In the genomic region with DNA sequence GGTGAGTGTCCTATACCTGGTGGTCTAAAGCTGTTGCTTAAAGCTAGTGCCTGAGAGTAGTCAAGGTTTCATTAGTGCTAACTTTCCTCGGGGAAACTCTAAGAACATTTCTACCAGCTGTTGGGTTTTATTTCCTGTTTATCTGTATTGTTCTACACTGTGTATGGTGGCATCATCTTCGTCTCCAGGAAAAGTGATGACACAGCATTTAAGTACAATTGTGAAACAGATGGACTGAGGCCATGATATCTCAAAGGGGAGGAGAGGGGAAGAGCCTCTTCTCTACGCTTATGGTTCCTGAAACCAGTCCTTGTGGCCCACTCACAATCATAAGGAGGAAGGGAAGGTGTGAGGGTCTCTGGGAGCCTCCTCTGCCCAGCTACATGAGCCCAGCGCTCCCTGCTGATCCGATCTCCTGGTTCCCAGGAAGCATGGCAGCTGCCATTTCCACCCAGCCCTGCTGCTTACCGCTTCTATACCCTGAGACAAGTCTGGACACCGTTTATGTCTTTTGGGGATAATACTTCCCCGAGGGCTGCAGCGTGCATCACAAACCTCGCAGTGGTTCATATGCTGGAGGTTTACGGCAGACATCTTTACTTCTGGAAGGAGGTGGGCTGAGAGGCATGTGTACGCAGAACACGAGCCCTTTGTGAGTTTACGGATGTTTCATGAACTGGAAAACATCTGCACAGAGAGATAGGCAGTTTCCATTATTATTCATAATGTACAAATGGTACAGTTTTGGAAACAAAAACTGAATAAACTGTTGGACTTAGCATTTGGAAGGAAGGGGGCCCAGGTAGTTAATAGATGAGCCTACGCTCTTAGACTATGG, we compare ENCODE assay signal across 9 mouse cellular contexts.
DNase-seq lines count a peak whose midpoint lies in the region; ATAC-seq lines count a peak whose summit lies in the region.
"Had no signal": no experiment of that assay in that cellular context is flagged by ENCODE, and none has a peak within 500 bp of the region (broad histone marks: within the 10 kb centered on the region; RNA-seq: fewer than 3 reads in every experiment).

No protein-coding gene starts in this region.

- 85% methylated on average over 15 of the region's 15 CpGs for WGBS in kidney, embryonic 16.5 days
- WGBS in limb, embryonic 15.5 days: 64% methylated on average over 15 of the region's 15 CpGs
- WGBS in forebrain, embryonic 16.5 days: 86% methylated on average over 15 of the region's 15 CpGs
- 89% methylated on average over 15 of the region's 15 CpGs for WGBS in kidney, embryonic 14.5 days

- no peak overlapping the region for H3K9ac ChIP-seq in kidney, embryonic 16.5 days (replicated peaks; ENCODE audit: low read length)
- no peak overlapping the region for H3K9ac ChIP-seq in limb, embryonic 15.5 days
- H3K9ac ChIP-seq in forebrain, embryonic 16.5 days (replicated peaks; ENCODE audit: low read depth, low read length): no peak overlapping the region
- no peak overlapping the region for H3K9ac ChIP-seq in kidney, embryonic 14.5 days (ENCODE audit: low read depth, low read length)

- ATAC-seq in kidney, embryonic 16.5 days (ENCODE audit: low FRiP score, low TSS enrichment): no peak
- peak; percentile 71 for ATAC-seq in granulocyte monocyte progenitor cell, adult 5-6 weeks (replicated peaks; ENCODE audit: poor library complexity, severe bottlenecking)
- ATAC-seq in limb, embryonic 15.5 days (ENCODE audit: insufficient number of reproducible peaks, low FRiP score, low TSS enrichment, low read depth): no peak
- ATAC-seq in megakaryocyte-erythroid progenitor cell, adult 5-6 weeks (replicated peaks; ENCODE audit: low FRiP score, low TSS enrichment, poor library complexity, severe bottlenecking): 0 out of 2 replicates have a peak, but pooled peaks have one; percentile 16
- ATAC-seq in forebrain, embryonic 16.5 days: no peak
- no peak for ATAC-seq in kidney, embryonic 14.5 days (ENCODE audit: low FRiP score, low TSS enrichment)

- DNase-seq in kidney, adult 9 months: no peak
- no peak for DNase-seq in testis, postnatal 14 days (ENCODE audit: low spot score)
- DNase-seq: adrenal gland, adult 8-10 months had no signal

- H3K4me3 ChIP-seq in kidney, embryonic 16.5 days (ENCODE audit: low read length): no peak overlapping the region
- no peak overlapping the region for H3K4me3 ChIP-seq in limb, embryonic 15.5 days
- no peak overlapping the region for H3K4me3 ChIP-seq in forebrain, embryonic 16.5 days (replicated peaks; ENCODE audit: low read length)
- H3K4me3 ChIP-seq in kidney, embryonic 14.5 days (ENCODE audit: low read length): no peak overlapping the region

- H3K36me3 ChIP-seq in kidney, embryonic 16.5 days (ENCODE audit: insufficient read depth, low read length): no peaks in the 10 kb centered on the region
- H3K36me3 ChIP-seq in limb, embryonic 15.5 days: no peaks in the 10 kb centered on the region
- H3K36me3 ChIP-seq in forebrain, embryonic 16.5 days (ENCODE audit: control insufficient read depth, insufficient read depth): no peaks in the 10 kb centered on the region
- H3K36me3 ChIP-seq in kidney, embryonic 14.5 days (ENCODE audit: control insufficient read depth, insufficient read depth, low read length): no peaks in the 10 kb centered on the region

- H3K27ac ChIP-seq in kidney, embryonic 16.5 days (ENCODE audit: low read length): peak overlapping the region; percentile 65; the same call in 1 of the 2 replicates
- H3K27ac ChIP-seq in limb, embryonic 15.5 days: 0 out of 2 replicates have a peak overlapping the region, but pooled peaks have one; percentile 2
- H3K27ac ChIP-seq in forebrain, embryonic 16.5 days (ENCODE audit: low read length): no peak overlapping the region
- no peak overlapping the region for H3K27ac ChIP-seq in kidney, embryonic 14.5 days (ENCODE audit: low read depth, low read length)

- H3K27me3 ChIP-seq in kidney, embryonic 16.5 days (ENCODE audit: insufficient read depth, low read length): no peaks in the 10 kb centered on the region
- no peaks in the 10 kb centered on the region for H3K27me3 ChIP-seq in limb, embryonic 15.5 days
- H3K27me3 ChIP-seq in forebrain, embryonic 16.5 days (replicated peaks; ENCODE audit: control insufficient read depth, insufficient read depth, low read length): no peaks in the 10 kb centered on the region
- no peaks in the 10 kb centered on the region for H3K27me3 ChIP-seq in kidney, embryonic 14.5 days (ENCODE audit: control insufficient read depth, insufficient read depth, low read length)

- H3K4me1 ChIP-seq in kidney, embryonic 16.5 days (ENCODE audit: insufficient read depth, low read length): peaks cover 32% of the 10 kb centered on the region
- peaks cover 29% of the 10 kb centered on the region for H3K4me1 ChIP-seq in limb, embryonic 15.5 days
- H3K4me1 ChIP-seq in forebrain, embryonic 16.5 days (replicated peaks; ENCODE audit: control insufficient read depth, insufficient read depth, low read length): peaks cover 31% of the 10 kb centered on the region
- peaks cover 22% of the 10 kb centered on the region for H3K4me1 ChIP-seq in kidney, embryonic 14.5 days (ENCODE audit: control insufficient read depth, insufficient read depth, low read length)

- H3K9me3 ChIP-seq in kidney, embryonic 16.5 days (ENCODE audit: low read length): no peaks in the 10 kb centered on the region
- H3K9me3 ChIP-seq in limb, embryonic 15.5 days: no peaks in the 10 kb centered on the region
- H3K9me3 ChIP-seq in forebrain, embryonic 16.5 days (ENCODE audit: control insufficient read depth, low read length): no peaks in the 10 kb centered on the region
- H3K9me3 ChIP-seq in kidney, embryonic 14.5 days (ENCODE audit: control insufficient read depth, low read length): no peaks in the 10 kb centered on the region

- no peak overlapping the region for H3K4me2 ChIP-seq in kidney, embryonic 16.5 days (replicated peaks; ENCODE audit: low read depth, low read length)
- no peak overlapping the region for H3K4me2 ChIP-seq in limb, embryonic 15.5 days
- H3K4me2 ChIP-seq in forebrain, embryonic 16.5 days (ENCODE audit: low read length): no peak overlapping the region
- H3K4me2 ChIP-seq in kidney, embryonic 14.5 days (replicated peaks; ENCODE audit: low read depth, low read length): no peak overlapping the region

Comparison
In these comparisons a context has a peak if more than half of its experiments do, and no peak if none do; other contexts are left out.
1. H3K27ac ChIP-seq: peak in kidney, embryonic 16.5 days (single experiment) and limb, embryonic 15.5 days (single experiment); none in forebrain, embryonic 16.5 days (single experiment) and kidney, embryonic 14.5 days (single experiment).
2. ATAC-seq: peak in granulocyte monocyte progenitor cell, adult 5-6 weeks (single experiment) and megakaryocyte-erythroid progenitor cell, adult 5-6 weeks (single experiment); none in kidney, embryonic 16.5 days (single experiment), limb, embryonic 15.5 days (single experiment), forebrain, embryonic 16.5 days (single experiment) and kidney, embryonic 14.5 days (single experiment).